Mouse (Mus musculus): Measurements from ENCODE around the gene Dcun1d3.

DNA sequence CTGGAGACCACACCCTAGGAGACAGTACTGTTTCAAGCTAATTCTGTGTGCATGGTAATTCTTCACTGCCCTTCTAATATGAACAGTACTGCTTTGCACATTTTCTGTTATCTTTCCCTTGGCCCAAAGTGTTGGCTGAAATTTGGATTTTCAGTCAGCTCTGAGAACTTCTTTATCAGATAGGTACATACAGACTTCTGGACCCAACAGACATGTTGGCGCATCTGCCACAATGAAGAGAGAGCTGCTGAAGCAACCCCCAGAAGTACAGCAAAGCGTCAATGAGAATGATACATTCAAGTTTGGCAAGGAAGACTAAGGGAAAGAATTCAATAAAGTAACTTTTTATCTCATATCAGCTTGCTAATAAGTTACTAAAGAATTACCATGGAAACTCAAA is 41.7 kb downstream of the Dcun1d3 start:
- TF ChIP-seq POLR2A (IDR thresholded peaks at IDR 0.05; ENCODE audit: low read depth, low read length) (no peak), PAX5 (IDR thresholded peaks at IDR 0.05; ENCODE audit: low read length) (no peak), CTCF (conservative IDR thresholded peaks at IDR 0.05 in 1 of 2, IDR thresholded peaks at IDR 0.05 in 1 of 2; ENCODE audit: low read depth in 2 of 2, low read length in 2 of 2) (no peak), CHD1 (IDR thresholded peaks at IDR 0.05; ENCODE audit: low read depth, low read length) (no peak), KAT2A (IDR thresholded peaks at IDR 0.05; ENCODE audit: insufficient replicate concordance, low read length) (no peak), RAD21 (IDR thresholded peaks at IDR 0.05; ENCODE audit: low read depth, low read length) (no peak), POLR2AphosphoS2 (IDR thresholded peaks at IDR 0.05; ENCODE audit: low read depth, low read length) (no peak), UBTF (IDR thresholded peaks at IDR 0.05; ENCODE audit: low read depth, low read length) (no peak), TBP (conservative IDR thresholded peaks at IDR 0.05; ENCODE audit: low read depth, low read length) (no peak), NELFE (IDR thresholded peaks at IDR 0.05; ENCODE audit: low read depth, low read length) (no peak), EP300 (IDR thresholded peaks at IDR 0.05; ENCODE audit: low read length) (no peak), ZKSCAN1 (IDR thresholded peaks at IDR 0.05; ENCODE audit: borderline replicate concordance, low read depth, low read length) (no peak)
